Mouse (Mus musculus): Measurements from ENCODE around the gene Tmem131l. TPM values are rescaled to one million over a fixed set of nuclear protein-coding genes. Genes with fewer than 3 reads are reported as not detected.

The Tmem131l gene
- polyA plus RNA-seq, 1 experiment from 2014 or later: 86.8 TPM

- no peak for ATAC-seq (ENCODE audit: insufficient number of reproducible peaks, low FRiP score, low TSS enrichment, low read depth)
- no peak for DNase-seq (ENCODE audit: low spot score)
- Histone ChIP-seq H3K36me3 (ENCODE audit: control insufficient read depth, insufficient read depth, low read length) (no peaks in the 10 kb centered on the region), H3K4me1 (ENCODE audit: control insufficient read depth, insufficient read depth, low read length) (peaks cover 28% of the 10 kb centered on the region), H3K9me3 (ENCODE audit: control insufficient read depth, low read length) (no peaks in the 10 kb centered on the region), H3K4me3 (ENCODE audit: low read depth, low read length) (no peak overlapping the region), H3K9ac (ENCODE audit: low read length) (no peak overlapping the region), H3K27me3 (ENCODE audit: control insufficient read depth, insufficient read depth, low read length) (no peaks in the 10 kb centered on the region), H3K27ac (replicated peaks; ENCODE audit: low read depth, low read length) (no peak overlapping the region), H3K4me2 (ENCODE audit: low read depth, severe bottlenecking) (no peak overlapping the region)
- WGBS: 69% methylated on average over 9 of the region's 9 CpGs
Measured at GRCm38 (mm10) chr3:83995254-83995830, 44.6 kb downstream of the Tmem131l start.

DNA sequence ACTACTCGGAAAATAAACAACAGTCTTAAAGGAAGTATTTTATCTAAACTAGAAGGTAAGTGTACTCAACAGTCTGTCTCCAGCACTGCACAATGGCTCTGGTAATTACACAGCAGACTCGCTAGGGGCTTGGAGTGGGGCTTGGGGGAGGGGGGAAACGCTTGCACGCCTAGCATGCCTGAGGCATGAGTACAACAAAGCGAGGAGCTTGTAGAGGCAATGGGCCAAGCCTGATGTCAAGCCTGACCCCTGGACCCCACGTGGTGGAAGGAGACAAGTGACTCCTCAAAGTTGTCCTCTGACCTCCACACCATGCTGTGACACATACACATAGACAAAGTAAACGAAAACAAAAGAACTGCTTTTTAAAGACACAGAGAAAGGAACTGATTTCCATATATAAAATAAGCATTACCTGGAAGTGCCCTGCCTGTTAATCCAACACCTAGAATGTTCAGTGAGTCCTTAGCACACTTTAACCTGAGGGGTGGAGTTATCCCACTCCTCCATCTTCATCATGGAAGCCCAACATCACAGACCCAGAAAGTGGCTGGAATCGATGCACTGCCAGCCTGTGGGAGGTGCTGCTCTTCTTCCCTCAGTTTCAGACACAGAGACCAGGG is 45.6 kb downstream of the Tmem131l start:
- H3K4me1 ChIP-seq (ENCODE audit: control insufficient read depth, insufficient read depth, low read length): peaks cover 34% of the 10 kb centered on the region
- no peaks in the 10 kb centered on the region for H3K36me3 ChIP-seq (ENCODE audit: control insufficient read depth, insufficient read depth, low read length)
- H3K4me2 ChIP-seq (ENCODE audit: low read depth, severe bottlenecking): no peak overlapping the region
- ATAC-seq (ENCODE audit: insufficient number of reproducible peaks, low FRiP score, low TSS enrichment, low read depth) (0 out of 2 replicates have a peak, but pooled peaks have one; percentile 60), DNase-seq (ENCODE audit: low spot score) (peak; percentile 63)
- no peak overlapping the region for H3K9ac ChIP-seq (ENCODE audit: low read length)
- H3K4me3 ChIP-seq (ENCODE audit: low read depth, low read length): no peak overlapping the region
- 28% methylated on average over 8 of the region's 8 CpGs for WGBS
- no peaks in the 10 kb centered on the region for H3K27me3 ChIP-seq (ENCODE audit: control insufficient read depth, insufficient read depth, low read length)
- no peaks in the 10 kb centered on the region for H3K9me3 ChIP-seq (ENCODE audit: control insufficient read depth, low read length)
- no peak overlapping the region for H3K27ac ChIP-seq (replicated peaks; ENCODE audit: low read depth, low read length)

GRCm38 (mm10) chr3:83993089-83993516 is 46.9 kb downstream of the Tmem131l start:
- H3K9me3 ChIP-seq (ENCODE audit: control insufficient read depth, low read length): no peaks in the 10 kb centered on the region
- H3K36me3 ChIP-seq (ENCODE audit: control insufficient read depth, insufficient read depth, low read length): no peaks in the 10 kb centered on the region
- DNase-seq (ENCODE audit: low spot score) (no peak), ATAC-seq (ENCODE audit: insufficient number of reproducible peaks, low FRiP score, low TSS enrichment, low read depth) (no peak)
- no peak overlapping the region for H3K4me2 ChIP-seq (ENCODE audit: low read depth, severe bottlenecking)
- WGBS: 79% methylated on average over 8 of the region's 8 CpGs
- no peak overlapping the region for H3K27ac ChIP-seq (replicated peaks; ENCODE audit: low read depth, low read length)
- no peaks in the 10 kb centered on the region for H3K27me3 ChIP-seq (ENCODE audit: control insufficient read depth, insufficient read depth, low read length)
- H3K9ac ChIP-seq (ENCODE audit: low read length): no peak overlapping the region
- no peak overlapping the region for H3K4me3 ChIP-seq (ENCODE audit: low read depth, low read length)
- peaks cover 44% of the 10 kb centered on the region for H3K4me1 ChIP-seq (ENCODE audit: control insufficient read depth, insufficient read depth, low read length)

DNA sequence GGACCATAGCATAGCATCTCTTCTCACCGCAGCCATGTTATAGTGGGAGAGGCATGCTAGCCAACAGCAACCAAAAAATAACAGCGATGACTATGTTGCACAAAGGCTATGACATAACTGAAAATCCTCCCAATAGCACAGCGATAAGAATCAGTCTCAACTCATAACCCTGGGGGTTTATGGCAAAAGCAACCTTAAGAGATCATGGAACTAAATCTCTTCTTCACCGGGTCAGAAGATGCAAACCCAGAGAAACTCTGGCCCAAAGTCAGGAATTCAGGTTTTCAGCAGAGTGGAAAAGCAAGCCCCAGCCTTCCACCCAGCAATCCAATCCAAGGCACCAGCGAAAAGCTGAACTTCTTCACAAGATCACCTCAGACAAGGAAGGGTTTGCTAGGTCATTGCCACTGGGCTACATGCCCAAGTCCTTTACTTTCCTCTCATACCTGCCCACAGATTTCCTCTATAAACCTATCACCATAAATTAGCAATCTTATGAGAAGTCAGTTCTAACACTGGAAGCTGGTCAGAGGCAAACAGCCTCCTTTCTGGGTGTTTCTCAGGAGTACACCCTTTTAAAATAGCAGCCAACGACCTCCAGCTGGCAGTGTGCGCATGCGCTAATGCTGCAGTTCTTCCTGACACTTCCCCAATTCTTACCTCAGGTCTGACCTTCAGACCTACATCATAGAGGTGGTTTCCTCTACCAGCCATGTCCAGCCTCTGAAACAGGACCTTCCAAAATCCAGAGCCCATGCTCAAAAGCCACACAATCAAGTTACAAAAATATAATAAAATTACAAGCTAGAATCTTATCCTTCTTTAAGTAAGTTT is 48.1 kb downstream of the Tmem131l start:
- peaks cover 52% of the 10 kb centered on the region for H3K4me1 ChIP-seq (ENCODE audit: control insufficient read depth, insufficient read depth, low read length)
- no peaks in the 10 kb centered on the region for H3K9me3 ChIP-seq (ENCODE audit: control insufficient read depth, low read length)
- no peak overlapping the region for H3K27ac ChIP-seq (replicated peaks; ENCODE audit: low read depth, low read length)

GRCm38 (mm10) chr3:83988214-83988613 is 51.8 kb downstream of the Tmem131l start:
- DNase-seq (ENCODE audit: low spot score): peak; percentile 44
- Histone ChIP-seq H3K9me3 (ENCODE audit: control insufficient read depth, low read length) (no peaks in the 10 kb centered on the region), H3K4me1 (ENCODE audit: control insufficient read depth, insufficient read depth, low read length) (peaks cover 54% of the 10 kb centered on the region), H3K4me2 (ENCODE audit: low read depth, severe bottlenecking) (no peak overlapping the region), H3K4me3 (ENCODE audit: low read depth, low read length) (no peak overlapping the region), H3K36me3 (ENCODE audit: control insufficient read depth, insufficient read depth, low read length) (no peaks in the 10 kb centered on the region), H3K9ac (ENCODE audit: low read length) (no peak overlapping the region), H3K27ac (replicated peaks; ENCODE audit: low read depth, low read length) (no peak overlapping the region), H3K27me3 (ENCODE audit: control insufficient read depth, insufficient read depth, low read length) (no peaks in the 10 kb centered on the region)
- WGBS: 14% methylated on average over 4 of the region's 4 CpGs
- peak; percentile 57; the same call in 1 of the 2 replicates for ATAC-seq (ENCODE audit: insufficient number of reproducible peaks, low FRiP score, low TSS enrichment, low read depth)

More for the DNA sequence above, 48.1 kb downstream of the Tmem131l start:
- H3K4me3 ChIP-seq (ENCODE audit: low read depth, low read length): no peak overlapping the region
- H3K27me3 ChIP-seq (ENCODE audit: control insufficient read depth, insufficient read depth, low read length): no peaks in the 10 kb centered on the region
- 84% methylated on average over 8 of the region's 8 CpGs for WGBS
- H3K4me2 ChIP-seq (ENCODE audit: low read depth, severe bottlenecking): no peak overlapping the region
- H3K9ac ChIP-seq (ENCODE audit: low read length): no peak overlapping the region
- no peak for ATAC-seq (ENCODE audit: insufficient number of reproducible peaks, low FRiP score, low TSS enrichment, low read depth)
- no peak for DNase-seq (ENCODE audit: low spot score)
- no peaks in the 10 kb centered on the region for H3K36me3 ChIP-seq (ENCODE audit: control insufficient read depth, insufficient read depth, low read length)

- 74% methylated on average over 8 of the region's 8 CpGs for WGBS
- Histone ChIP-seq H3K9me3 (ENCODE audit: control insufficient read depth, low read length) (no peaks in the 10 kb centered on the region), H3K36me3 (ENCODE audit: control insufficient read depth, insufficient read depth, low read length) (no peaks in the 10 kb centered on the region), H3K27ac (replicated peaks; ENCODE audit: low read depth, low read length) (no peak overlapping the region), H3K4me2 (ENCODE audit: low read depth, severe bottlenecking) (no peak overlapping the region), H3K4me1 (ENCODE audit: control insufficient read depth, insufficient read depth, low read length) (peaks cover 50% of the 10 kb centered on the region), H3K27me3 (ENCODE audit: control insufficient read depth, insufficient read depth, low read length) (no peaks in the 10 kb centered on the region), H3K9ac (ENCODE audit: low read length) (no peak overlapping the region), H3K4me3 (ENCODE audit: low read depth, low read length) (no peak overlapping the region)
- DNase-seq (ENCODE audit: low spot score) (no peak), ATAC-seq (ENCODE audit: insufficient number of reproducible peaks, low FRiP score, low TSS enrichment, low read depth) (no peak)
Measured at GRCm38 (mm10) chr3:83987533-83988112, 52.4 kb downstream of the Tmem131l start.

DNA sequence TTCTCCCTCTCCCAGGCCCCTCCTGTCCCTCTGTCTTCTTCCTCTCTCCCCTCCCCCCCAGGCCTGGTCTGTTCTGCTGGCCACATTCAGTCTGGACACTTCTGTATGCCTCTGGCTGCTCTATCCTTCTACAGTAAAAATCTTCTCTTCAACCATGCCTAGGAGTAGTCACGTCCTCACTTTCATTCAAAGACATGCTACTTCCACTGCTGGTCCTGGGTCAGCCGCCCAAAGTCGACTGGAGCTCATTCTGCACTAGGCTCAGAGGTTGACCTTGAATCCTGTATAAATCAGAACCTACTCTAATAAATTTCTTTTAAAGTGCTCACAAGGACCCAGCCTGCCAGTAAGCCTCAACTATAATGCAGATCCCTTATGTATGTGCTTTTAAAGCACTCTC is 53.2 kb downstream of the Tmem131l start:
- H3K4me2 ChIP-seq (ENCODE audit: low read depth, severe bottlenecking): no peak overlapping the region
- H3K27me3 ChIP-seq (ENCODE audit: control insufficient read depth, insufficient read depth, low read length): no peaks in the 10 kb centered on the region
- ATAC-seq (ENCODE audit: insufficient number of reproducible peaks, low FRiP score, low TSS enrichment, low read depth): no peak
- H3K9ac ChIP-seq (ENCODE audit: low read length): no peak overlapping the region
- H3K27ac ChIP-seq (replicated peaks; ENCODE audit: low read depth, low read length): no peak overlapping the region
- WGBS: 33% methylated on average over 3 of the region's 3 CpGs
- H3K4me3 ChIP-seq (ENCODE audit: low read depth, low read length): no peak overlapping the region
- no peaks in the 10 kb centered on the region for H3K36me3 ChIP-seq (ENCODE audit: control insufficient read depth, insufficient read depth, low read length)
- H3K4me1 ChIP-seq (ENCODE audit: control insufficient read depth, insufficient read depth, low read length): peaks cover 48% of the 10 kb centered on the region
- H3K9me3 ChIP-seq (ENCODE audit: control insufficient read depth, low read length): no peaks in the 10 kb centered on the region
- no peak for DNase-seq (ENCODE audit: low spot score)

DNA sequence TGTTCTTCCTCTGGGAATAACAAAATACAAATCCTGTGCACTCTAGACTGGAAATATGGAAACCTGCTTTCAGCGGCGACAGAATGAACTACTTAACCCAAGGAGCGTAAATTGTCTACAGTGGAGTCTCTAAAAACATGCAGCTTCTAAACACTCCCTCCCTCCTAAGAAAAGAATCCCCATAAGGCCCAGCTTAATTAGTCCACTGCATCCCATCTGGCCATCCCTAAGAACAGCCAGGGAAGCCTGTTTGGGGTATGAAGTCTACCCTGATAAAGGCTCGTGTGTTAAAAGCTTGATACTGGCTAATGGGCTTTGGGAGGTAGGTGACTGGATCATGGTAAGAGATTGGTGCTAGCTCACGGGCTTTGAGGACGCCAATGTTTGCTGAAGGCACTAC is 54.5 kb downstream of the Tmem131l start:
- peaks cover 53% of the 10 kb centered on the region for H3K4me1 ChIP-seq (ENCODE audit: control insufficient read depth, insufficient read depth, low read length)
- H3K4me3 ChIP-seq (ENCODE audit: low read depth, low read length): no peak overlapping the region
- ATAC-seq (ENCODE audit: insufficient number of reproducible peaks, low FRiP score, low TSS enrichment, low read depth) (no peak), DNase-seq (ENCODE audit: low spot score) (no peak)
- no peaks in the 10 kb centered on the region for H3K27me3 ChIP-seq (ENCODE audit: control insufficient read depth, insufficient read depth, low read length)
- H3K27ac ChIP-seq (replicated peaks; ENCODE audit: low read depth, low read length): no peak overlapping the region
- 66% methylated on average over 6 of the region's 6 CpGs for WGBS
- no peak overlapping the region for H3K4me2 ChIP-seq (ENCODE audit: low read depth, severe bottlenecking)
- H3K9me3 ChIP-seq (ENCODE audit: control insufficient read depth, low read length): no peaks in the 10 kb centered on the region
- no peaks in the 10 kb centered on the region for H3K36me3 ChIP-seq (ENCODE audit: control insufficient read depth, insufficient read depth, low read length)
- H3K9ac ChIP-seq (ENCODE audit: low read length): no peak overlapping the region
